Mouse (Mus musculus) heart, postnatal 14 days (tissue): ENCODE measurements around the gene Stat5a. TPM values are rescaled to one million over a fixed set of nuclear protein-coding genes. Genes with fewer than 3 reads are reported as not detected.

ENCODE experiments used
- DNase-seq, 2 experiments: peaks; one replicate each; pipeline ENCODE4 v3.0.0; 2021 to 2022
- intact Hi-C: fragments of 180-260 bp; cut with DNase I; formaldehyde crosslinking; loops from one replicate; pipeline ENCODE4 v1.15.1; 2025
- total RNA-seq, 2 experiments: library from RNA; stranded (reverse); gene quantifications; 2 replicates each; pipeline ENCODE4 v1.2.3; 2021

Stat5a gene
- total RNA-seq, 2 experiments from 2014 or later, result 28.1 to 28.7 TPM

GRCm38 (mm10) chr11:100857960-100858359 lies 1.2 kb upstream of the Stat5a start:
- intact Hi-C loops, result loop anchor here (5.0 kb wide), 2 partner anchors 36 to 66 kb away; no protein-coding TSS in a partner anchor
- no peak for DNase-seq

- DNase-seq, result no peak
- intact Hi-C loops, result loop anchor here (5.0 kb wide), 2 partner anchors 37 to 67 kb away; no protein-coding TSS in a partner anchor
Measured at GRCm38 (mm10) chr11:100859579-100860075, 476 bp downstream of the Stat5a start.

GRCm38 (mm10) chr11:100860198-100861048 lies 1.3 kb downstream of the Stat5a start:
- DNase-seq, result peak; percentile 85 to 87
- intact Hi-C loops, result no loop called here

GRCm38 (mm10) chr11:100861335-100861734 lies 2.2 kb downstream of the Stat5a start:
- intact Hi-C loops, result no loop called here
- no peak for DNase-seq

- intact Hi-C loops, result no loop called here
Measured at GRCm38 (mm10) chr11:100861836-100862235, 2.7 kb downstream of the Stat5a start.

GRCm38 (mm10) chr11:100863141-100863540 lies 4.0 kb downstream of the Stat5a start:
- intact Hi-C loops, result no loop called here
- DNase-seq, result no peak

More at GRCm38 (mm10) chr11:100861836-100862235, 2.7 kb downstream of the Stat5a start:
- DNase-seq, result no peak

GRCm38 (mm10) chr11:100865618-100866017 lies 6.5 kb downstream of the Stat5a start:
- DNase-seq, result no peak
- intact Hi-C loops, result no loop called here

GRCm38 (mm10) chr11:100870256-100870967 lies 11.3 kb downstream of the Stat5a start:
- peak in 1 of 2 experiments; percentile 32 for DNase-seq
- intact Hi-C loops, result no loop called here

- intact Hi-C loops, result no loop called here
- DNase-seq, result no peak
Measured at GRCm38 (mm10) chr11:100870968-100871350, 11.8 kb downstream of the Stat5a start.

GRCm38 (mm10) chr11:100875761-100876160 lies 16.6 kb downstream of the Stat5a start:
- no peak for DNase-seq
- intact Hi-C loops, result no loop called here

GRCm38 (mm10) chr11:100879321-100880078 lies 20.3 kb downstream of the Stat5a start:
- intact Hi-C loops, result no loop called here
- DNase-seq, result no peak

- intact Hi-C loops, result no loop called here
- DNase-seq, result no peak
Measured at GRCm38 (mm10) chr11:100883640-100884039, 24.5 kb downstream of the Stat5a start.

- intact Hi-C loops, result no loop called here
- peak in 1 of 2 experiments; percentile 33 for DNase-seq
Measured at GRCm38 (mm10) chr11:100885472-100885871, 26.3 kb downstream of the Stat5a start.

- intact Hi-C loops, result no loop called here
- DNase-seq, result no peak
Measured at GRCm38 (mm10) chr11:100886188-100886740, 27.1 kb downstream of the Stat5a start.

- DNase-seq, result no peak
- intact Hi-C loops, result no loop called here
Measured at GRCm38 (mm10) chr11:100887236-100887635, 28.1 kb downstream of the Stat5a start.

GRCm38 (mm10) chr11:100887764-100888163 lies 28.6 kb downstream of the Stat5a start:
- DNase-seq, result no peak
- intact Hi-C loops, result no loop called here

- intact Hi-C loops, result no loop called here
Measured at GRCm38 (mm10) chr11:100888348-100888820, 29.2 kb downstream of the Stat5a start.

GRCm38 (mm10) chr11:100890481-100890880 lies 31.3 kb downstream of the Stat5a start:
- DNase-seq, result no peak
- intact Hi-C loops, result loop anchor here (10.0 kb wide), 1 partner anchor 284 kb away; the partner anchor contains the start of genes Ccr10, Cntnap1 and Plekhh3

More at GRCm38 (mm10) chr11:100888348-100888820, 29.2 kb downstream of the Stat5a start:
- no peak for DNase-seq

GRCm38 (mm10) chr11:100891256-100892123 lies 32.3 kb downstream of the Stat5a start:
- intact Hi-C loops, result loop anchor here (2.0 to 10.0 kb wide), 2 partner anchors 167 to 283 kb away; partner anchors contain the start of genes Ccr10, Cntnap1 and Plekhh3
- DNase-seq, result no peak
